Mouse (Mus musculus) forebrain, embryonic 16.5 days (tissue): ENCODE data around the gene Gm21836. TPM values are rescaled to one million over a fixed set of nuclear protein-coding genes. Genes with fewer than 3 reads are reported as not detected.
"Not testable (repeated sequence)": the region's sequence is repeated elsewhere in the genome, so short reads cannot be mapped to it uniquely, and the experiment has no call there.

Experiments
- ATAC-seq: fragments of 200-750 bp; cut with Nextera tagmentation; 2 replicates; pipeline ENCODE4 v1.8.0; 2017; ENCODE audit warnings: mild to moderate bottlenecking, moderate library complexity
- H3K27ac ChIP-seq: fragments of 300-500 bp; sonication (generic); 2 replicates; pipeline ENCODE4 v1.5.1; 2014; ENCODE audit warnings: low read length, control low read depth
- H3K27me3 ChIP-seq: fragments of 300-500 bp; sonication (generic); replicated peaks from 2 replicates; pipeline ENCODE4 v1.6.1; 2014; ENCODE audit warnings: low read length; ENCODE audit not compliant: control insufficient read depth, insufficient read depth
- H3K36me3 ChIP-seq: fragments of 300-500 bp; sonication (generic); 2 replicates; pipeline ENCODE4 v1.6.1; 2014; ENCODE audit not compliant: control insufficient read depth, insufficient read depth
- H3K4me1 ChIP-seq: fragments of 300-500 bp; sonication (generic); replicated peaks from 2 replicates; pipeline ENCODE4 v1.6.1; 2014; ENCODE audit warnings: low read length; ENCODE audit not compliant: control insufficient read depth, insufficient read depth
- H3K4me2 ChIP-seq: fragments of 300-500 bp; sonication (generic); 2 replicates; pipeline ENCODE4 v1.6.1; 2014; ENCODE audit warnings: mild to moderate bottlenecking, low read length, control low read depth
- H3K4me3 ChIP-seq: fragments of 300-500 bp; sonication (generic); replicated peaks from 2 replicates; pipeline ENCODE4 v1.5.1; 2014; ENCODE audit warnings: mild to moderate bottlenecking, low read length, control low read depth
- H3K9ac ChIP-seq: fragments of 300-500 bp; sonication (generic); replicated peaks from 2 replicates; pipeline ENCODE4 v1.6.1; 2014; ENCODE audit warnings: low read depth, low read length, control low read depth
- H3K9me3 ChIP-seq: fragments of 300-500 bp; sonication (generic); 2 replicates; pipeline ENCODE4 v1.6.1; 2016; ENCODE audit warnings: low read length; ENCODE audit not compliant: control insufficient read depth
- WGBS: fragments of 180-500 bp; shearing (Covaris S2); extraction: QIAGEN DNeasy Blood & Tissue Kit; methylation state at CpG from one replicate; pipeline ENCODE4 v1.1.7; 2014; 5-methylcytosine and 5-hydroxymethylcytosine counted together
- polyA plus RNA-seq: library from polyadenylated mRNA; unstranded; fragments of >200 nt; fragmentation: Nextera tagmentation; extraction: Ambion mirVana; gene quantifications from 2 replicates; pipeline ENCODE4 v1.2.1, GENCODE M21; 2015

The Gm21836 gene
- not detected in 2 replicates for polyA plus RNA-seq

GRCm38 (mm10) chr9:124493693-124494092, at the start of gene Gm21836:
Gene Gm21836, minus strand, starts transcription at chr9:124493793.
- H3K4me2 ChIP-seq, H3K27me3 ChIP-seq, ATAC-seq, H3K36me3 ChIP-seq, H3K9ac ChIP-seq, H3K4me3 ChIP-seq, H3K9me3 ChIP-seq, H3K27ac ChIP-seq, H3K4me1 ChIP-seq: not testable (repeated sequence)
- WGBS = 81% methylated on average over 2 of the region's 2 CpGs

DNA sequence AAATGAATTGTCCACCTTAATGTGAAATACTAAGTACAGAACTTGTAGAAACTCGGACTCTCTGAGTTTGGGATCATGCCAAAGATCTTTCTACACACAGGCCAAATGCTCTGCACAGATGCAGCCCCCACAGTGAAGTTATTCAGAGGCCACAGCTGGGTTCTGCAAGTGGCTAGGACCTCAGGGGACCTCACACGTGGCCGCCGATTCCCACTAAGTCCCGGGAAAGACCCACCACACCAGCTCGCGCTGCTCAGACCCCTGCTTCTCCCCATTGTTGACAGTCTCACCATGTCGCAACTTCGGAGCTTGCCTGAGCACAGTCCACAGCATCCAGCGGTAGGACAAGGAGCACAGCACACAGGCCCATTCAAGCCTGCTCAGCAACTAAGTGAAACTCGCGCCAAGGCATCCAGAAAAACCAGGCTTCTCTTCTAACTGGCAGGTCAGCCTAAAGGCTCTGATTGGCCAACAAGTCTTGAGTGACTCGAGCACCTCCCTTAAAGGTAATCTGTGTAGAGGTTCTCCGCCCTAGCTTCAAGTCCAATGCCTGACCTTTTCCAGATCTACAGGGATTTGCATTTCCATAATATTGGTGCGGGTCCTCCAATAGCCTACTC, 13.1 kb downstream of the Gm21836 start:
- not testable (repeated sequence) for H3K9me3 ChIP-seq, H3K4me2 ChIP-seq, H3K27me3 ChIP-seq, H3K27ac ChIP-seq, H3K9ac ChIP-seq, H3K4me1 ChIP-seq, H3K4me3 ChIP-seq, ATAC-seq
- 59% methylated on average over 12 of the region's 15 CpGs for WGBS
- H3K36me3 ChIP-seq = peaks cover 12% of the 10 kb centered on the region

DNA sequence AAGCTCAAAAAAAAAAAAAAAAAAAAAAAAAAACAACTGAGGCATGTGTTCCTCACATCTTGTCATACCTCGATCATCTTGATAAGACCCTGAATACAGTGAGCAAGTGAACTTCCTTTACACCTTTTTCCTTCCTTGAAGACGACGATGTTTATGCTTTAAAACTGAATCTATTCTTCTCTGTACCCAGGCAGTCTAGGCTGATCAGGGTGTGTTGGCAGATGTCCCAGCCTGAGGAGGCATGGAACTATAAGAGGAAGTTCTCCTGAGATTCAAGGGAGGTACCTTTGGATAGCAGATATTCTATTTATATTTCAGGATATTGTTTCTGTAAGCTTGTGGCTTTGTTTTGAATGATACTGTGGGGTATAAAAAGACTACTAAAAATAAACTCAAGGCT, 15.5 kb downstream of the Gm21836 start:
- WGBS = 71% methylated on average over 3 of the region's 3 CpGs
- no peaks in the 10 kb centered on the region for H3K27me3 ChIP-seq
- peaks cover 15% of the 10 kb centered on the region for H3K36me3 ChIP-seq
- H3K9ac ChIP-seq = no peak overlapping the region
- no peak for ATAC-seq
- H3K27ac ChIP-seq = no peak overlapping the region
- no peak overlapping the region for H3K4me3 ChIP-seq
- H3K9me3 ChIP-seq = peaks cover 7% of the 10 kb centered on the region; the same call in 1 of the 2 replicates
- no peak overlapping the region for H3K4me2 ChIP-seq
- no peaks in the 10 kb centered on the region for H3K4me1 ChIP-seq

GRCm38 (mm10) chr9:124476096-124476902, 17.3 kb downstream of the Gm21836 start, which contains the start of gene Ppp2r3d:
Gene Ppp2r3d, minus strand, starts transcription at chr9:124476898.
- WGBS = 98% methylated on average over 22 of the region's 22 CpGs

DNA sequence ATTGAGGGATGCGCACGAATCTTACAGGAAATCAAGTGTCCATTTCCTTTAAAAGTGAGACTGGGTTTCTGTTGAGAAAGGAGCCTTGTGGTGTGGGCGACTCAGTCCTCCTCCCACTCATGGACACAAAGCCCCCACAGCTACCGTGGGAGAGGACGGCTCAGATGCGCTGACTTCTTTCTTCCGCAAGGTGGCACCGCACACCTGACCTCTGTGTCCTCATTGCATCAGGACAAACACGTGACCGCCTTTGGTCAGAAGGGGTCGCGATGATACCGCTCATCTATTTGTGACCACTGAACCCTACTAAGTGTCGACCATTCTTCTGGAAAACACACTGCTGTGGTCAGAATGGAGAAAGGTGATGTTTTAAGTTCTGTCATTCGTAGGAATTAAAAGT, 17.9 kb downstream of the Gm21836 start:
- Histone ChIP-seq H3K4me3 (no peak overlapping the region), H3K4me1 (no peaks in the 10 kb centered on the region), H3K9ac (no peak overlapping the region), H3K9me3 (peaks cover 7% of the 10 kb centered on the region; the same call in 1 of the 2 replicates), H3K36me3 (peaks cover 15% of the 10 kb centered on the region), H3K27me3 (no peaks in the 10 kb centered on the region), H3K27ac (no peak overlapping the region), H3K4me2 (no peak overlapping the region)
- WGBS = 88% methylated on average over 15 of the region's 15 CpGs
- ATAC-seq = peak; percentile 38; the same call in 1 of the 2 replicates

More at GRCm38 (mm10) chr9:124476096-124476902, 17.3 kb downstream of the Gm21836 start, which contains the start of gene Ppp2r3d:
- Histone ChIP-seq H3K9ac (no peak within 1 kb of the TSS), H3K4me3 (no peak within 1 kb of the TSS), H3K36me3 (peaks cover 15% of the 10 kb centered on the region), H3K4me1 (no peaks in the 10 kb centered on the region), H3K4me2 (no peak within 1 kb of the TSS), H3K27me3 (no peaks in the 10 kb centered on the region), H3K27ac (no peak within 1 kb of the TSS), H3K9me3 (peaks cover 7% of the 10 kb centered on the region; the same call in 1 of the 2 replicates)
- no peak for ATAC-seq

GRCm38 (mm10) chr9:124456572-124456971, 37.0 kb downstream of the Gm21836 start:
- no peak overlapping the region for H3K9ac ChIP-seq
- no peak overlapping the region for H3K27ac ChIP-seq

More at GRCm38 (mm10) chr9:124456572-124456971, 37.0 kb downstream of the Gm21836 start:
- Histone ChIP-seq H3K9me3 (no peaks in the 10 kb centered on the region), H3K4me2 (no peak overlapping the region), H3K36me3 (no peaks in the 10 kb centered on the region), H3K4me3 (no peak overlapping the region), H3K4me1 (no peaks in the 10 kb centered on the region), H3K27me3 (no peaks in the 10 kb centered on the region)
- WGBS = 9% methylated on average over 1 of the region's 1 CpGs
- ATAC-seq = no peak

Other genes starting within 250 kb of the Gm21836 start
- gene 2010315B03Rik, start 181.1 kb downstream of the Gm21836 start, polyA plus RNA-seq = 10.8 and 11.4 TPM in 2 replicates
- 146 and 161 TPM in 2 replicates for gene Ppp2r3d, start 16.9 kb downstream of the Gm21836 start, polyA plus RNA-seq